Mouse (Mus musculus) heart, adult 2 months (tissue): ENCODE results near the gene Gpx3. TPM values are rescaled to one million over a fixed set of nuclear protein-coding genes. Genes with fewer than 3 reads are reported as not detected.
A peak's percentile ranks its signal among the peaks of the same experiment; 100 is the strongest.
"Not testable (repeated sequence)": the region's sequence is repeated elsewhere in the genome, so short reads cannot be mapped to it uniquely, and the experiment has no call there.

Experiments
- DNase-seq, 2 experiments: peaks; one replicate each; pipeline ENCODE4 v3.0.0; 2021
- H3K27ac ChIP-seq: fragments of 200-600 bp; 2 replicates; pipeline ENCODE4 v1.8.1; 2022
- H3K27me3 ChIP-seq: fragments of 200-500 bp; 2 replicates; pipeline ENCODE4 v1.6.1; 2012; ENCODE audit warnings: mild to moderate bottlenecking, low read length, inconsistent platforms, mixed read lengths; ENCODE audit not compliant: control insufficient read depth, insufficient read depth
- H3K36me3 ChIP-seq: fragments of 200-500 bp; 2 replicates; pipeline ENCODE4 v1.6.1; 2012; ENCODE audit warnings: low read length, inconsistent platforms; ENCODE audit not compliant: control insufficient read depth, insufficient read depth
- H3K4me1 ChIP-seq: fragments of 200-500 bp; 2 replicates; pipeline ENCODE4 v1.6.1; 2011; ENCODE audit warnings: low read length; ENCODE audit not compliant: control insufficient read depth, insufficient read depth
- H3K4me3 ChIP-seq: fragments of 200-600 bp; 2 replicates; pipeline ENCODE4 v1.8.1; 2022
- H3K79me2 ChIP-seq: fragments of 200-500 bp; replicated peaks from 2 replicates; pipeline ENCODE4 v1.6.1; 2012; ENCODE audit warnings: mild to moderate bottlenecking, inconsistent platforms, low read length, moderate library complexity, mixed read lengths; ENCODE audit not compliant: control insufficient read depth, insufficient read depth
- H3K9ac ChIP-seq: fragments of 200-500 bp; 2 replicates; pipeline ENCODE4 v1.6.1; 2012; ENCODE audit warnings: low read depth, mild to moderate bottlenecking, control low read depth, inconsistent platforms, low read length, mixed read lengths
- CTCF ChIP-seq: fragments of 200-600 bp; IDR thresholded peaks from 2 replicates; pipeline ENCODE4 v1.8.1; 2022; ENCODE audit warnings: antibody characterized with exemption, mild to moderate bottlenecking, moderate library complexity
- EP300 ChIP-seq: fragments of 200-500 bp; IDR thresholded peaks from 2 replicates; pipeline ENCODE4 v1.6.1; 2011; ENCODE audit warnings: low read depth, low read length, control low read depth; ENCODE audit not compliant: insufficient read depth
- POLR2A ChIP-seq: fragments of 200-500 bp; IDR thresholded peaks from 2 replicates; pipeline ENCODE4 v1.6.1; 2011; ENCODE audit warnings: mild to moderate bottlenecking, low read depth, low read length, control low read depth; ENCODE audit not compliant: insufficient read depth
- WGBS: fragments of 180-500 bp; shearing (Covaris S2); methylation state at CpG from one replicate; pipeline ENCODE4 v1.1.7; 2018; 5-methylcytosine and 5-hydroxymethylcytosine counted together
- intact Hi-C: fragments of 180-260 bp; cut with DNase I; formaldehyde crosslinking; loops from one replicate; pipeline ENCODE4 v1.15.1; 2025
- polyA plus RNA-seq: library from polyadenylated mRNA; depleted of rRNA; stranded (reverse); fragments of >200 nt; gene quantifications from 2 replicates; pipeline ENCODE4 v1.2.3, GENCODE M21; 2012
- total RNA-seq, 2 experiments: library from RNA; stranded (reverse); gene quantifications; 2 replicates each; pipeline ENCODE4 v1.2.3; 2021

The Gpx3 gene
- total and polyA plus RNA-seq, 3 experiments, result 219 to 401 (median 246) TPM

DNA sequence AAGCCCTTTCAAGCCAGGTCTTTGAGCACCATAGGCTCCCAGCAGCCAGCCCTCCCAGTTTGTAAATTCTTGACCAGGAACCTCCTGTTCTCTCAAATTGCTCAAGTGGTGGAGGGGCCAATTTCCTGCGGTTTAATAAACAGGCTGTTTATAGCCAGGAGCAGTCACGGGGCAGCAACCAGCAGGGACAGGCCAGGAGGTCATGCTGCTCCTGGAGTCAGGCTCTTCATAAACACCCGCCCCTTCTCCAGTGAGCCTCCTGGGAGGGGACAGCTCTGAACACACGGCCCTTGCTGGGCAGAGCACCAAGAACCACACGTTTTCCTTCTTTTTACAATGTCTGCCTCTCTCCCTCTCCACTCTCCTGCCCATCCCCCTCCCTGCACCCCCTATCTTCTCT, 17.3 kb upstream of the Gpx3 start:
- 3% methylated on average over 5 of the region's 5 CpGs for WGBS

DNA sequence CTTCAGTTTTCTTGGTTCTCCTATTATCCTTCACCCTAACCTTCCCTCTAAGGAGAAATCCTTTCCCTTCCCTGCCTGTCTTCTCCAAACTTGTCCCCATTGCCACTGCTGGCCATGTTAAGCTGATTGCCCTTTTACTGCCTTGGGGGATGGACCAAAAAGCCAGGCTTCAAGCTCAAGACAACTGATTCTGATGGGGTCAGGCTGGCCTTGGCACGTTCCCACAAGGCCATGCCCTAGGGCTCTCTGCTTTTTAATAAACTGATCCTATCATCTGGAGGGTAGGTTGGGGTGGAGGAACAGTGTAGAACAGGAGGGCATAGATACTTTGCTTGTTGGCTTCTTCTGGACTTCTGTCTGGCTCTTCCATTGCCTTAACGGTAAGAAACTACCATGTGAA, 16.8 kb upstream of the Gpx3 start:
- peak in 1 of 2 experiments; percentile 33 for DNase-seq
- H3K79me2 ChIP-seq, result no peaks in the 10 kb centered on the region
- no peak overlapping the region for H3K4me3 ChIP-seq
- no peaks in the 10 kb centered on the region for H3K27me3 ChIP-seq
- H3K36me3 ChIP-seq, result no peaks in the 10 kb centered on the region
- 94% methylated on average over 2 of the region's 2 CpGs for WGBS
- intact Hi-C loops, result no loop called here
- peaks cover 21% of the 10 kb centered on the region for H3K4me1 ChIP-seq
- H3K9ac ChIP-seq, result no peak overlapping the region
- TF ChIP-seq CTCF (no peak), EP300 (no peak), POLR2A (no peak)
- peak overlapping the region; percentile 84 for H3K27ac ChIP-seq

More for the DNA sequence above, 17.3 kb upstream of the Gpx3 start:
- Histone ChIP-seq H3K4me1 (peaks cover 21% of the 10 kb centered on the region), H3K79me2 (no peaks in the 10 kb centered on the region), H3K27ac (peak overlapping the region; percentile 84), H3K9ac (no peak overlapping the region), H3K4me3 (no peak overlapping the region), H3K27me3 (no peaks in the 10 kb centered on the region), H3K36me3 (no peaks in the 10 kb centered on the region)
- TF ChIP-seq POLR2A, result 0 out of 2 replicates have a peak, but pooled peaks have one; percentile 29
- no peak for TF ChIP-seq CTCF
- TF ChIP-seq EP300, result peak; percentile 82; the same call in 1 of the 2 replicates
- intact Hi-C loops, result loop anchor here (5.0 kb wide), 1 partner anchor 152 kb away; no protein-coding TSS in a partner anchor
- peak; percentile 75 to 87 for DNase-seq

DNA sequence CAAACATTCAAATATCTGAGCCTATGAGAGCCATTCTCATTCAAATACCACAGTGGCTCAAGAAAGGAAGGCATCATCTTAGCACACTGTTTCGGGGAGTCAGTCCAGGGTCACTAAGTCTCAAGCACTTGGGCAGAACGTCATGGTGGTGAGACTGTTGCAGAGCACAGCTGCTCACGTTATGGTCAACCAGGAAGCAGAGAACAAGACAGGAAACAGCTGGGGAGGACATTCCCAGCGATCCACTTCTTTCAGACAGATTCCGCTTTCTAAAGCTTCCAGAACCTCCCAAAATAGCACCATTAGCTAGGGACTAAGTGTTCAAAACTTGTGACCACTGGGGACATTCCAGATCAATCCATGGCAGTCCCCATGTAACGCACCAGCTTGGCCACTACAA, 14.3 kb upstream of the Gpx3 start:
- 40% methylated on average over 6 of the region's 6 CpGs for WGBS
- H3K4me1 ChIP-seq, result peaks cover 12% of the 10 kb centered on the region
- intact Hi-C loops, result no loop called here
- no peak for DNase-seq
- H3K36me3 ChIP-seq, result no peaks in the 10 kb centered on the region
- no peak overlapping the region for H3K9ac ChIP-seq
- peak overlapping the region; percentile 37 for H3K27ac ChIP-seq
- no peaks in the 10 kb centered on the region for H3K27me3 ChIP-seq
- H3K4me3 ChIP-seq, result no peak overlapping the region
- TF ChIP-seq CTCF (no peak), EP300 (0 out of 2 replicates have a peak, but pooled peaks have one; percentile 27)
- no peaks in the 10 kb centered on the region for H3K79me2 ChIP-seq

DNA sequence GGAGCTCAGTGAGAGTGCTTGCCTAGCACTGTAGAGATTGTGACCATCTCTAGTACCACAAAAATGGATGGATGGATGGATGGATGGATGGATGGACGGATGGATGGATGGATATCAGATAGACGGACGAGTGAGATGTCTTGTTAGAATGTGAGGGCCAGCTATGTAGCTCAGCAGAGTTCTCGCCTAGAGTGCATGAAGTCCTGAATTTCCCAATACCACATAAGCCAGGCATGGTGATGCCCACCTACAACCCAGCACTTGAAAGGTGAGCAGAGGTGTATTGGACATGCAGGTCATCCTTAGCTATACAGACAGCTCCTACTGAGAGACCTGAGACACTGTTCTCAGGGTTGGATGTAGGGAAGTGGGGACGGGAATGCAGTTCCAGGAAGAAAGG, 10.9 kb upstream of the Gpx3 start:
- Histone ChIP-seq H3K4me3 (no peak overlapping the region), H3K79me2 (no peaks in the 10 kb centered on the region), H3K27ac (no peak overlapping the region), H3K9ac (no peak overlapping the region), H3K4me1 (0 out of 2 replicates have a peak, but pooled peaks cover 3% of the 10 kb centered on the region), H3K36me3 (no peaks in the 10 kb centered on the region), H3K27me3 (no peaks in the 10 kb centered on the region)
- 88% methylated on average over 5 of the region's 5 CpGs for WGBS
- TF ChIP-seq CTCF (no peak), EP300 (no peak), POLR2A (no peak)
- DNase-seq, result no peak
- intact Hi-C loops, result no loop called here

DNA sequence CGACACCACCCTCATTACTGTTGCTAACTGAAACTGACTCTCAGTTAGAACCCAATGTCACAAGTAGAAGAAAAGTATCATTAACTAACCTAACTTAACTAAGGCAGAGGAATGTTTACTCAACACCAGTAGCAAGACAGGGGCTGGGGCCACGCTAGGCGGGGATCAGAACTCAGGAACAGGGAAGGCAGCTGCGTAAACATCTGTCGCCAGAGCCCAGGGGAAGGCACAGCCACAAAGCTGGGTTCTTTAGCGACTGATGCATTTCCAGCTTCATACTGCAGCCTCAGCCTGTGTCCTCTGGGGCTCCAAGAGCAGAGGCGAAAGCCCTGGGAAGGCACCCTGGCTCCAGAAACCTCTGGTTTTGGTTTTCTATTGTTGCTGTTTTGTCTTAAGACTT, 10.2 kb upstream of the Gpx3 start:
- no peak for TF ChIP-seq CTCF
- no peak for TF ChIP-seq POLR2A
- no peak for TF ChIP-seq EP300
- no peaks in the 10 kb centered on the region for H3K36me3 ChIP-seq
- H3K4me1 ChIP-seq, result 0 out of 2 replicates have a peak, but pooled peaks cover 3% of the 10 kb centered on the region
- intact Hi-C loops, result no loop called here
- DNase-seq, result no peak
- H3K9ac ChIP-seq, result no peak overlapping the region
- H3K79me2 ChIP-seq, result no peaks in the 10 kb centered on the region
- H3K27me3 ChIP-seq, result no peaks in the 10 kb centered on the region
- no peak overlapping the region for H3K4me3 ChIP-seq
- 70% methylated on average over 7 of the region's 7 CpGs for WGBS
- H3K27ac ChIP-seq, result no peak overlapping the region

DNA sequence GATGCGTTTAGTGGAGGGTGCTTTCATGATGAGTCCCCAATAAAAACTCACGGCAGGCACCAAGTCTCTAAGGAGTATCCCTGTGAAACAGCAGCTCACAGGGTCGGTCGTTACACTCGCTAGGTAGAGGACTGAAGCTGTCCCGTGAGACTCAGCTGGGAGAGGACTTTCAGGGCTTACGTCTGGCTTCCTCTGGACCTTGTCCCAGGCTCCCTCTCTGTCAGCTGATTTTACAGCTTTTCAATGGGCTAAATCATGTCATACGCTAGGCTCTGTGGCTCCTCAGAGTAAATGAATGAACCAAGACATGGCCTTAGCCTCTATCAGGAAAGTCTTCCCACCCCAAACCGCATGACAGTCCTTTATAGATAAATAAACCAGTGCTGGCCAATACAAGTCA, 7.7 kb upstream of the Gpx3 start:
- intact Hi-C loops, result no loop called here
- 66% methylated on average over 9 of the region's 9 CpGs for WGBS
- Histone ChIP-seq H3K27me3 (no peaks in the 10 kb centered on the region), H3K9ac (no peak overlapping the region), H3K27ac (no peak overlapping the region), H3K4me1 (no peaks in the 10 kb centered on the region), H3K4me3 (no peak overlapping the region), H3K79me2 (no peaks in the 10 kb centered on the region), H3K36me3 (no peaks in the 10 kb centered on the region)
- no peak for DNase-seq
- TF ChIP-seq POLR2A (no peak), EP300 (no peak), CTCF (no peak)

DNA sequence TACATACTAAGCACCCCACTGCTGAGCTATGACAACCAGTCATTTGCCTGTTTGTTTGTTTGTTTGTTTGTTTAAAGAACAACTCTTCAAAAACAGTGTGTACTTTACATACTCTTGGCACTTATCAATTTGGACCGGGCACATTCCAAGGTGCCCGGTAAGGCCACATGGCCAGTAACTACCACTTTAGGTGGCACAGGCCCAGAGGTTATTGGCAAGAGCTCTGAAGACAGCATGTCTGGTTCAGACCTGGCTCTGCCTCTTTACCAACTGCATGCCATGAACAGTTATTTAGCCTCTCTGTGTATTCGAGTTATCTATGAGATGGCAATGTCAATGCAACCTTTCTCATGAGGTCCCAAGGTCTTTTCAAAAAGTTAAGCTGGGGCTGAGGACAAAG, 5.6 kb upstream of the Gpx3 start:
- 63% methylated on average over 3 of the region's 3 CpGs for WGBS
- H3K4me1 ChIP-seq, intact Hi-C loops, H3K36me3 ChIP-seq, DNase-seq, H3K4me3 ChIP-seq, H3K27ac ChIP-seq, H3K9ac ChIP-seq, H3K27me3 ChIP-seq, H3K79me2 ChIP-seq: not testable (repeated sequence)
